8 mouse cellular contexts compared by ENCODE assay signal in the genomic region with DNA sequence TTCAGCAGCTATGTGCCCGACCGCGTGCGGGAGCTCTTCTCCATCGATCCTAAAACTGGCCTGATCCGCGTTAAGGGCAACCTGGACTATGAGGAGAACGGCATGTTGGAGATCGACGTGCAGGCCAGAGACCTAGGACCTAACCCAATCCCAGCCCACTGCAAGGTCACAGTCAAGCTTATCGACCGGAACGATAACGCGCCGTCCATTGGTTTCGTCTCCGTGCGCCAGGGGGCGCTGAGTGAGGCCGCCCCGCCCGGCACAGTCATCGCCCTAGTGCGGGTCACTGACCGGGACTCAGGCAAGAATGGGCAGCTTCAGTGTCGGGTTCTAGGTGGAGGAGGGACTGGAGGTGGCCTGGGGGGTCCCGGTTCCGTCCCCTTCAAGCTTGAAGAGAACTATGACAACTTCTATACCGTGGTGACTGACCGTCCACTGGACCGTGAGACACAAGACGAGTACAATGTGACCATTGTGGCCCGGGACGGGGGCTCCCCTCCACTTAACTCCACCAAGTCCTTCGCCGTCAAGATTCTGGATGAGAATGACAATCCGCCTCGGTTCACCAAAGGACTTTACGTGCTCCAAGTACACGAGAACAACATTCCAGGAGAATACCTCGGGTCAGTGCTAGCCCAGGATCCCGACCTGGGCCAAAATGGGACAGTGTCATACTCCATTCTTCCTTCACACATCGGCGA. TPM values are rescaled to one million over a fixed set of nuclear protein-coding genes. Genes with fewer than 3 reads are reported as not detected.
DNase-seq lines count a peak whose midpoint lies in the region; ATAC-seq lines count a peak whose summit lies in the region.

No protein-coding gene starts in this region.

- peaks cover 6% of the 10 kb centered on the region; the same call in 1 of the 2 replicates for H3K27me3 ChIP-seq in hindbrain, embryonic 14.5 days (ENCODE audit: control insufficient read depth, insufficient read depth, low read length)

- WGBS in hindbrain, embryonic 14.5 days, result 5% methylated on average over 45 of the region's 45 CpGs

- peak overlapping the region; percentile 67 for H3K9ac ChIP-seq in hindbrain, embryonic 14.5 days

- no peaks in the 10 kb centered on the region for H3K9me3 ChIP-seq in hindbrain, embryonic 14.5 days (ENCODE audit: control insufficient read depth, low read length)

- no peaks in the 10 kb centered on the region for H3K36me3 ChIP-seq in hindbrain, embryonic 14.5 days (replicated peaks; ENCODE audit: control insufficient read depth, insufficient read depth)

- peaks cover 7% of the 10 kb centered on the region; the same call in 1 of the 2 replicates for H3K4me1 ChIP-seq in hindbrain, embryonic 14.5 days (replicated peaks; ENCODE audit: control insufficient read depth, insufficient read depth, low read length)

- ATAC-seq in hindbrain, embryonic 14.5 days (ENCODE audit: low FRiP score), result no peak

- DNase-seq in adrenal gland, adult (ENCODE audit: inconsistent age in 2 of 2, low spot score in 1 of 2), result peak; percentile 50 to 74
- peak; percentile 32 to 33 for DNase-seq in cerebellum, postnatal 36 days
- peak; percentile 62 for DNase-seq in gastrocnemius, postnatal 10 days
- DNase-seq in hindbrain, embryonic 14.5 days (ENCODE audit: low spot score), result peak; percentile 49
- DNase-seq in layer of hippocampus, postnatal 36 days, result peak; percentile 63 to 71
- DNase-seq in lung, postnatal 14 days, result peak; percentile 76
- peak; percentile 57 to 66 for DNase-seq in right cerebral cortex, adult 2 months (ENCODE audit: low spot score in 2 of 2)
- DNase-seq in ovary, postnatal 14 days (ENCODE audit: low spot score), result no peak

- H3K4me3 ChIP-seq in hindbrain, embryonic 14.5 days (replicated peaks; ENCODE audit: low read length), result peak overlapping the region; percentile 63

- peak overlapping the region; percentile 83 for H3K4me2 ChIP-seq in hindbrain, embryonic 14.5 days (replicated peaks)

- no peak overlapping the region for H3K27ac ChIP-seq in hindbrain, embryonic 14.5 days

RNA-seq across cellular contexts. Expression of a gene that starts 3.7 kb away (rescaled TPM):
- 10 to 100 TPM in 1 of 2 experiments, 1 to 10 TPM in 1; 7.2 to 10.2 TPM for total RNA-seq in gastrocnemius, postnatal 10 days (2021)
- polyA plus RNA-seq in hindbrain, embryonic 14.5 days (2014; fragmentation: Nextera tagmentation; extraction: Ambion mirVana), result 32.6 and 36.8 TPM in 2 replicates
- total RNA-seq in layer of hippocampus, postnatal 36 days (2021), result 10 to 100 TPM; 41.5 to 44.8 TPM
